Mouse (Mus musculus) MEL (cell line): Measurements from ENCODE around the gene Leng8. TPM values are rescaled to one million over a fixed set of nuclear protein-coding genes. Genes with fewer than 3 reads are reported as not detected.

Source experiments
- DNase-seq: peaks from one replicate; pipeline ENCODE4 v3.0.0; 2011; ENCODE audit warnings: low read depth, low spot score
- H3K27ac ChIP-seq: 2 replicates; pipeline ENCODE4 v1.5.1; 2012; ENCODE audit warnings: low read depth, mild to moderate bottlenecking, control low read depth, low read length, moderate library complexity; ENCODE audit not compliant: control insufficient read depth
- H3K27me3 ChIP-seq, 2 experiments: fragments of 150-350 bp in 1 of 2; sonication (generic) in 1 of 2; 2 replicates each; pipeline ENCODE4 v1.6.1; 2012; ENCODE audit warnings: low read length in 2 of 2, mild to moderate bottlenecking in 2 of 2, improper control_type of control experiment in 1 of 2, moderate library complexity in 1 of 2; ENCODE audit not compliant: insufficient read depth in 2 of 2, control insufficient read depth in 1 of 2
- H3K36me3 ChIP-seq, 2 experiments: 2 replicates each; pipeline ENCODE4 v1.6.1; 2012 to 2014; ENCODE audit warnings: low read length in 2 of 2, improper control_type of control experiment in 1 of 2, inconsistent platforms in 1 of 2, mild to moderate bottlenecking in 1 of 2; ENCODE audit not compliant: insufficient read depth in 2 of 2, control insufficient read depth in 1 of 2
- H3K4me1 ChIP-seq, 2 experiments: fragments of 150-350 bp in 1 of 2; sonication (generic) in 1 of 2; 2 replicates each; pipeline ENCODE4 v1.6.1; 2012; ENCODE audit warnings: low read length in 2 of 2, improper control_type of control experiment in 1 of 2, mild to moderate bottlenecking in 1 of 2; ENCODE audit not compliant: insufficient read depth in 2 of 2, control insufficient read depth in 1 of 2
- H3K4me3 ChIP-seq, 2 experiments: fragments of 150-350 bp in 1 of 2; sonication (generic) in 1 of 2; 2 replicates each; pipeline ENCODE4 v1.5.1; 2012; ENCODE audit warnings: low read depth in 2 of 2, low read length in 2 of 2, mild to moderate bottlenecking in 2 of 2, moderate library complexity in 2 of 2, control low read depth in 1 of 2, improper control_type of control experiment in 1 of 2; ENCODE audit not compliant: control insufficient read depth in 1 of 2, insufficient read depth in 1 of 2
- H3K79me2 ChIP-seq: 2 replicates; pipeline ENCODE4 v1.6.1; 2012; ENCODE audit warnings: mild to moderate bottlenecking, low read length, moderate library complexity; ENCODE audit not compliant: control insufficient read depth, poor library complexity, insufficient read depth
- H3K9ac ChIP-seq: 2 replicates; pipeline ENCODE4 v1.6.1; 2012; ENCODE audit warnings: low read depth, mild to moderate bottlenecking, control low read depth, low read length, moderate library complexity; ENCODE audit not compliant: control insufficient read depth, poor library complexity, severe bottlenecking
- H3K9me3 ChIP-seq: fragments of 150-350 bp; sonication (generic); replicated peaks from 2 replicates; pipeline ENCODE4 v1.6.1; 2012; ENCODE audit warnings: mild to moderate bottlenecking, low read length, improper control_type of control experiment, moderate library complexity; ENCODE audit not compliant: insufficient read depth
- BHLHE40 ChIP-seq: IDR thresholded peaks from 2 replicates; pipeline ENCODE4 v1.6.1; 2012; ENCODE audit warnings: low read depth, mild to moderate bottlenecking, inconsistent platforms, low read length, improper control_type of control experiment, borderline replicate concordance
- CHD2 ChIP-seq: IDR thresholded peaks from 2 replicates; pipeline ENCODE4 v1.6.1; 2011; ENCODE audit warnings: low read length, improper control_type of control experiment
- E2F4 ChIP-seq: IDR thresholded peaks from 2 replicates; pipeline ENCODE4 v1.6.1; 2011; ENCODE audit warnings: low read depth, low read length, improper control_type of control experiment, borderline replicate concordance
- EP300 ChIP-seq, 2 experiments: IDR thresholded peaks; 2 replicates each; pipeline ENCODE4 v1.6.1; 2011; ENCODE audit warnings: improper control_type of control experiment in 2 of 2, low read length in 2 of 2, low read depth in 1 of 2, mild to moderate bottlenecking in 1 of 2
- GABPA ChIP-seq: IDR thresholded peaks from 2 replicates; pipeline ENCODE4 v1.6.1; 2012; ENCODE audit warnings: low read depth, mild to moderate bottlenecking, inconsistent platforms, low read length, improper control_type of control experiment, moderate library complexity
- GATA1 ChIP-seq: IDR thresholded peaks from 2 replicates; pipeline ENCODE4 v1.6.1; 2011; ENCODE audit warnings: low read depth, low read length, improper control_type of control experiment
- KAT2A ChIP-seq: conservative IDR thresholded peaks from 2 replicates; pipeline ENCODE4 v1.6.1; 2012; ENCODE audit warnings: low read depth, low read length, improper control_type of control experiment, inconsistent platforms
- MAFK ChIP-seq: IDR thresholded peaks from 2 replicates; pipeline ENCODE4 v1.6.1; 2011; ENCODE audit warnings: low read depth, mild to moderate bottlenecking, low read length, improper control_type of control experiment, borderline replicate concordance
- MAX ChIP-seq: IDR thresholded peaks from 2 replicates; pipeline ENCODE4 v1.6.1; 2011; ENCODE audit warnings: low read length, improper control_type of control experiment
- MEF2A ChIP-seq: IDR thresholded peaks from 2 replicates; pipeline ENCODE4 v1.6.1; 2014; ENCODE audit warnings: low read depth, mild to moderate bottlenecking, inconsistent platforms, low read length, improper control_type of control experiment; ENCODE audit not compliant: poor library complexity, insufficient replicate concordance, severe bottlenecking; ENCODE audit errors: extremely low read depth
- RAD21 ChIP-seq: IDR thresholded peaks from 2 replicates; pipeline ENCODE4 v1.6.1; 2011; ENCODE audit warnings: mild to moderate bottlenecking, low read depth, low read length, improper control_type of control experiment
- SMC3 ChIP-seq: IDR thresholded peaks from 2 replicates; pipeline ENCODE4 v1.6.1; 2011; ENCODE audit warnings: low read depth, low read length, improper control_type of control experiment
- TAL1 ChIP-seq: IDR thresholded peaks from 2 replicates; pipeline ENCODE4 v1.6.1; 2012; ENCODE audit warnings: mild to moderate bottlenecking, inconsistent platforms, low read length, moderate library complexity, mixed read lengths
- TBP ChIP-seq: IDR thresholded peaks from 2 replicates; pipeline ENCODE4 v1.8.0; 2011; ENCODE audit warnings: low read depth, low read length, improper control_type of control experiment
- UBTF ChIP-seq: IDR thresholded peaks from 2 replicates; pipeline ENCODE4 v1.6.1; 2012; ENCODE audit warnings: low read depth, mild to moderate bottlenecking, inconsistent platforms, low read length, improper control_type of control experiment, moderate library complexity, borderline replicate concordance; ENCODE audit not compliant: insufficient read depth
- USF1 ChIP-seq: IDR thresholded peaks from 2 replicates; pipeline ENCODE4 v1.6.1; 2014; ENCODE audit warnings: low read depth, mild to moderate bottlenecking, inconsistent platforms, low read length, improper control_type of control experiment, moderate library complexity
- ZMIZ1 ChIP-seq: IDR thresholded peaks from 2 replicates; pipeline ENCODE4 v1.6.1; 2012; ENCODE audit warnings: low read depth, mild to moderate bottlenecking, inconsistent platforms, low read length, improper control_type of control experiment, moderate library complexity
- ZNF384 ChIP-seq: IDR thresholded peaks from 2 replicates; pipeline ENCODE4 v1.6.1; 2012; ENCODE audit warnings: low read depth, mild to moderate bottlenecking, inconsistent platforms, low read length, improper control_type of control experiment
- polyA plus RNA-seq, 2 experiments: library from polyadenylated mRNA; stranded (reverse) in 1 of 2; unstranded in 1 of 2; fragments of >175 nt in 1 of 2; fragments of >200 nt in 1 of 2; gene quantifications; 2 replicates each; pipeline versions ENCODE4 v1.2.1 to v1.2.4; 2012; ENCODE audit warnings: low replicate concordance in 2 of 2, low read depth in 1 of 2; ENCODE audit not compliant: insufficient read length in 2 of 2, insufficient read depth in 1 of 2, missing spikeins in 1 of 2
- total RNA-seq: library from RNA; depleted of rRNA; stranded (reverse); fragments of 300-350 nt; gene quantifications from 2 replicates; pipeline ENCODE4 v1.2.3, GENCODE M21; 2012

The Leng8 gene
- total and polyA plus RNA-seq, 3 experiments: 28.2 to 89.9 TPM; not detected in 1

DNA sequence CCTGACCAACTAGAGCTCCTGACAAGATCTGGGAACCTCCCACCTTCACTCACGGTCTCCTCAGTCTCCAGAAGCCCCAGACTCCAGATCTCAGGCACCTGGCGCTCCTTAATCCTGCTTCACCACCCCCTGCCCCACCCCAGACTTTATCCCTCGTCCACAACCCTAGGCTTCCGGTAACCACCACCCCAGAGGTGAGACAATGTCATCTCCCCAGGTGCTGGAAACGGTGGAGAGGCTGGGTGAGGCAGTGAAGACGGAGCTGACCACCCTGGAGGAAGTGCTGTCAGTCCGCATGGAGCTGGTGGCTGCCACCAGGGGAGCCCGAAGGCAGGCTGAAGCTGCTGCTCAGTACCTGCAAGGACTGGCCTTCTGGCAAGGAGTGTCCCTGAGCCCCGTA lies 11.5 kb upstream of the Leng8 start:
- DNase-seq: no peak
- no peak overlapping the region for H3K27ac ChIP-seq
- no peaks in the 10 kb centered on the region for H3K36me3 ChIP-seq
- H3K4me1 ChIP-seq: peaks cover 0 to 6% of the 10 kb centered on the region in 2 experiments; a peak in 1 of 4 replicates
- H3K79me2 ChIP-seq: no peaks in the 10 kb centered on the region
- H3K27me3 ChIP-seq: peaks cover 0 to 1% of the 10 kb centered on the region in 2 experiments; a peak in 1 of 4 replicates
- no peaks in the 10 kb centered on the region for H3K9me3 ChIP-seq
- TF ChIP-seq GABPA (no peak), MEF2A (no peak), TAL1 (no peak), TBP (no peak), MAX (no peak), USF1 (no peak), RAD21 (no peak), ZMIZ1 (no peak), EP300 (IDR thresholded peaks at IDR 0.05; ENCODE audit: low read depth in 1 of 2, low read length in 2 of 2) (no peak), CHD2 (no peak), UBTF (no peak), SMC3 (no peak), BHLHE40 (no peak), KAT2A (no peak), GATA1 (no peak), MAFK (no peak)
- H3K4me3 ChIP-seq: no peak overlapping the region
- H3K9ac ChIP-seq: no peak overlapping the region

DNA sequence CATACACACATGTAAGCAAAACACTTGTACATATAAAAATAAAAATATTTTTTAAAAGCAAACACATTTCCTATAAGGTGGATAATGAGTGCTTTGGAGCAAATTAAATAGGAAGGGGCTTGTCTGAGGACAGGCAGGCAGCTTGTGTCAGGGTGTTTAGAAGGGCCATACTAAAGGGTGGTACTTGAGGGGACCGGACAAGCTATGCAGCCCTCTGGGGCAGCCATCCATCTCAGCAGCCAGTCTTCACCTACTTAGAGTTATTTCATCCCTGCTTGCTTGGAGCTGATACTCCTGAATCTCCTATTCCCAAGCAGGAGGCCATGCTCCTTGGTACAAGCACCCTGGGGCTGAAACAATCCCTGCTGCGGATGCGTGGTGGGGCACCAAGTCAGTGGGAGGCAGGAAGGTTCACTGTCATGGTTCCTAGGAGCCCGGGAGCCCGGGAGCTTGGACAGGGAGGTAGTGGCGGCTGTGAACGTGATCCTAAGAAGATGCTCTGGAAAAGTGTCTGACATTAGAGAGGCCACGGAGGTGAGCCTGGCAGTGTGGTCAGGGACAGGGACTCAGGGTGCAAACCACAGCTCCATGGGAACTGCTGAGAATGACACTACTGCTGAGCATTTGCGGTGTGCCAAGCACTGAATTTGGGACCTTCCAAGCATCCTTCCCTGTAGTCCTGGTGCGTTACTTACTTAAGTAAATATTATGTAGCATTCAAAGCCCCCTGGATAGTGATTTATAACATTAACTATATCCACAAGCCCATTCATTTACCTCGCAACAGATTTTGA lies 9.7 kb upstream of the Leng8 start:
- H3K9me3 ChIP-seq: no peaks in the 10 kb centered on the region
- DNase-seq: no peak
- no peak overlapping the region for H3K4me3 ChIP-seq
- peaks cover 0 to 9% of the 10 kb centered on the region in 2 experiments; a peak in 1 of 4 replicates for H3K4me1 ChIP-seq
- no peak overlapping the region for H3K9ac ChIP-seq
- peaks cover 0 to 2% of the 10 kb centered on the region in 2 experiments; a peak in 1 of 4 replicates for H3K36me3 ChIP-seq
- H3K27me3 ChIP-seq: no peaks in the 10 kb centered on the region
- TF ChIP-seq E2F4: no peak
- TF ChIP-seq GATA1: no peak
- no peak for TF ChIP-seq ZNF384
- TF ChIP-seq TBP: no peak
- no peaks in the 10 kb centered on the region for H3K79me2 ChIP-seq
- H3K27ac ChIP-seq: no peak overlapping the region
